Mouse (Mus musculus) kidney, embryonic 16.5 days (tissue): ENCODE measurements at regions not wholly inside any gene's neighbourhood (a gene's known extent, or its start where the extent isn't known, plus 50 kb on each side); places are given as distances from the start of the nearest gene placed in this dataset.

Experiments used
- ATAC-seq: fragments of 200-750 bp; cut with Nextera tagmentation; 2 replicates; pipeline ENCODE4 v1.8.0; 2017; ENCODE audit warnings: moderate TSS enrichment; ENCODE audit not compliant: low FRiP score, low TSS enrichment
- H3K27ac ChIP-seq: fragments of 300-500 bp; sonication (generic); 2 replicates; pipeline ENCODE4 v1.5.1; 2014; ENCODE audit warnings: low read length
- H3K27me3 ChIP-seq: fragments of 300-500 bp; sonication (generic); 2 replicates; pipeline ENCODE4 v1.6.1; 2014; ENCODE audit warnings: low read length, control low read depth, mixed read lengths; ENCODE audit not compliant: insufficient read depth
- H3K36me3 ChIP-seq: fragments of 300-500 bp; sonication (generic); 2 replicates; pipeline ENCODE4 v1.6.1; 2014; ENCODE audit warnings: low read length, control low read depth, mixed read lengths; ENCODE audit not compliant: insufficient read depth
- H3K4me1 ChIP-seq: fragments of 300-500 bp; sonication (generic); 2 replicates; pipeline ENCODE4 v1.6.1; 2014; ENCODE audit warnings: low read length, control low read depth, mixed read lengths; ENCODE audit not compliant: insufficient read depth
- H3K4me2 ChIP-seq: fragments of 300-500 bp; sonication (generic); replicated peaks from 2 replicates; pipeline ENCODE4 v1.6.1; 2014; ENCODE audit warnings: low read depth, low read length
- H3K4me3 ChIP-seq: fragments of 300-500 bp; sonication (generic); 2 replicates; pipeline ENCODE4 v1.5.1; 2014; ENCODE audit warnings: mild to moderate bottlenecking, low read length
- H3K9ac ChIP-seq: fragments of 300-500 bp; sonication (generic); replicated peaks from 2 replicates; pipeline ENCODE4 v1.6.1; 2014; ENCODE audit warnings: low read length
- H3K9me3 ChIP-seq: fragments of 300-500 bp; sonication (generic); 2 replicates; pipeline ENCODE4 v1.6.1; 2016; ENCODE audit warnings: low read length, control low read depth
- WGBS: fragments of 180-500 bp; shearing (Covaris S2); extraction: QIAGEN DNeasy Blood & Tissue Kit; methylation state at CpG from one replicate; pipeline ENCODE4 v1.1.7; 2014; 5-methylcytosine and 5-hydroxymethylcytosine counted together

GRCm38 (mm10) chr13:63627184-63627893 lies 53.9 kb upstream of the Ptch1 start:
- no peaks in the 10 kb centered on the region for H3K27me3 ChIP-seq
- H3K36me3 ChIP-seq, result no peaks in the 10 kb centered on the region
- peaks cover 14% of the 10 kb centered on the region; the same call in 1 of the 2 replicates for H3K4me1 ChIP-seq
- H3K9ac ChIP-seq, result no peak overlapping the region
- no peaks in the 10 kb centered on the region for H3K9me3 ChIP-seq
- H3K4me2 ChIP-seq, result peak overlapping the region; percentile 51
- 21% methylated on average over 20 of the region's 20 CpGs for WGBS
- H3K4me3 ChIP-seq, result peak overlapping the region; percentile 32
- H3K27ac ChIP-seq, result no peak overlapping the region
- no peak for ATAC-seq

GRCm38 (mm10) chr13:63627894-63628287 lies 54.5 kb upstream of the Ptch1 start:
- ATAC-seq, result no peak
- Histone ChIP-seq H3K9ac (no peak overlapping the region), H3K9me3 (no peaks in the 10 kb centered on the region), H3K4me1 (peaks cover 19% of the 10 kb centered on the region; the same call in 1 of the 2 replicates), H3K4me3 (no peak overlapping the region), H3K27ac (no peak overlapping the region), H3K27me3 (no peaks in the 10 kb centered on the region), H3K4me2 (peak overlapping the region; percentile 51; the same call in 1 of the 2 replicates), H3K36me3 (no peaks in the 10 kb centered on the region)
- 96% methylated on average over 4 of the region's 4 CpGs for WGBS

GRCm38 (mm10) chr13:63631771-63632347 lies 58.5 kb upstream of the Ptch1 start:
- WGBS, result 31% methylated on average over 5 of the region's 5 CpGs
- no peak overlapping the region for H3K9ac ChIP-seq
- no peak overlapping the region for H3K4me2 ChIP-seq
- no peaks in the 10 kb centered on the region for H3K36me3 ChIP-seq
- no peaks in the 10 kb centered on the region for H3K9me3 ChIP-seq
- H3K4me1 ChIP-seq, result peaks cover 19% of the 10 kb centered on the region; the same call in 1 of the 2 replicates
- no peak for ATAC-seq
- no peak overlapping the region for H3K27ac ChIP-seq
- peaks cover 3% of the 10 kb centered on the region; the same call in 1 of the 2 replicates for H3K27me3 ChIP-seq
- no peak overlapping the region for H3K4me3 ChIP-seq

GRCm38 (mm10) chr13:63634294-63634693 lies 60.9 kb upstream of the Ptch1 start:
- Histone ChIP-seq H3K4me3 (no peak overlapping the region), H3K36me3 (no peaks in the 10 kb centered on the region), H3K27me3 (peaks cover 3% of the 10 kb centered on the region; the same call in 1 of the 2 replicates), H3K9ac (no peak overlapping the region), H3K4me1 (peaks cover 13% of the 10 kb centered on the region; the same call in 1 of the 2 replicates), H3K9me3 (no peaks in the 10 kb centered on the region), H3K27ac (no peak overlapping the region), H3K4me2 (no peak overlapping the region)
- WGBS, result 83% methylated on average over 2 of the region's 2 CpGs
- ATAC-seq, result no peak

- Histone ChIP-seq H3K4me3 (no peak overlapping the region), H3K4me2 (no peak overlapping the region), H3K36me3 (no peaks in the 10 kb centered on the region), H3K9me3 (no peaks in the 10 kb centered on the region), H3K4me1 (peaks cover 22% of the 10 kb centered on the region), H3K27me3 (no peaks in the 10 kb centered on the region), H3K27ac (peak overlapping the region; percentile 43; the same call in 1 of the 2 replicates), H3K9ac (no peak overlapping the region; the same call in 1 of the 2 replicates)
- ATAC-seq, result peak; percentile 87
- WGBS, result 18% methylated on average over 12 of the region's 12 CpGs
Measured at GRCm38 (mm10) chr13:63641649-63642226, 68.3 kb upstream of the Ptch1 start.

- Histone ChIP-seq H3K27ac (peak overlapping the region; percentile 91), H3K4me2 (peak overlapping the region; percentile 7), H3K9ac (no peak overlapping the region), H3K4me1 (peaks cover 22% of the 10 kb centered on the region), H3K9me3 (no peaks in the 10 kb centered on the region), H3K4me3 (no peak overlapping the region), H3K27me3 (no peaks in the 10 kb centered on the region), H3K36me3 (no peaks in the 10 kb centered on the region)
- peak; percentile 90 for ATAC-seq
- WGBS, result 30% methylated on average over 5 of the region's 5 CpGs
Measured at GRCm38 (mm10) chr13:63642617-63643016, 69.2 kb upstream of the Ptch1 start.

GRCm38 (mm10) chr13:63643394-63643793 lies 70.0 kb upstream of the Ptch1 start:
- H3K9ac ChIP-seq, result no peak overlapping the region
- no peaks in the 10 kb centered on the region for H3K36me3 ChIP-seq
- H3K4me2 ChIP-seq, result peak overlapping the region; percentile 7; the same call in 1 of the 2 replicates
- H3K27ac ChIP-seq, result peak overlapping the region; percentile 91
- no peaks in the 10 kb centered on the region for H3K27me3 ChIP-seq
- 34% methylated on average over 2 of the region's 2 CpGs for WGBS
- no peak; the same call in 1 of the 2 replicates for ATAC-seq
- peaks cover 22% of the 10 kb centered on the region for H3K4me1 ChIP-seq
- no peaks in the 10 kb centered on the region for H3K9me3 ChIP-seq
- H3K4me3 ChIP-seq, result no peak overlapping the region

- H3K27me3 ChIP-seq, result no peaks in the 10 kb centered on the region
- no peaks in the 10 kb centered on the region for H3K9me3 ChIP-seq
- H3K4me3 ChIP-seq, result no peak overlapping the region
- no peak overlapping the region for H3K4me2 ChIP-seq
- H3K4me1 ChIP-seq, result peaks cover 22% of the 10 kb centered on the region
- H3K36me3 ChIP-seq, result no peaks in the 10 kb centered on the region
- WGBS, result 94% methylated on average over 5 of the region's 5 CpGs
- no peak overlapping the region for H3K27ac ChIP-seq
- H3K9ac ChIP-seq, result no peak overlapping the region
- no peak for ATAC-seq
Measured at GRCm38 (mm10) chr13:63644308-63644707, 70.9 kb upstream of the Ptch1 start.

- no peak overlapping the region for H3K4me2 ChIP-seq
- no peaks in the 10 kb centered on the region for H3K9me3 ChIP-seq
- ATAC-seq, result no peak
- no peaks in the 10 kb centered on the region for H3K36me3 ChIP-seq
- H3K4me1 ChIP-seq, result no peaks in the 10 kb centered on the region
- no peak overlapping the region for H3K4me3 ChIP-seq
- H3K27me3 ChIP-seq, result no peaks in the 10 kb centered on the region
- H3K9ac ChIP-seq, result no peak overlapping the region
- no peak overlapping the region for H3K27ac ChIP-seq
- WGBS, result 73% methylated on average over 3 of the region's 3 CpGs
Measured at GRCm38 (mm10) chr13:63649058-63649647, 75.8 kb upstream of the Ptch1 start.
